Mouse (Mus musculus) left cerebral cortex, adult 2 months (tissue): ENCODE data around the gene Clpsl2. TPM values are rescaled to one million over a fixed set of nuclear protein-coding genes. Genes with fewer than 3 reads are reported as not detected.

Source experiments
- DNase-seq, 2 experiments: peaks; one replicate each; pipeline ENCODE4 v3.0.0; 2021 to 2022; ENCODE audit warnings: low spot score in 2 of 2, mixed read lengths in 1 of 2; ENCODE audit errors: extremely low spot score in 1 of 2
- H3K27ac ChIP-seq: fragments of 200-600 bp; 2 replicates; pipeline ENCODE4 v1.8.1; 2022
- H3K4me3 ChIP-seq: fragments of 200-600 bp; 2 replicates; pipeline ENCODE4 v1.8.1; 2022
- CTCF ChIP-seq: fragments of 200-600 bp; IDR thresholded peaks from 2 replicates; pipeline ENCODE4 v1.8.1; 2022; ENCODE audit warnings: antibody characterized with exemption, mild to moderate bottlenecking, moderate library complexity
- intact Hi-C: fragments of 180-260 bp; cut with DNase I; formaldehyde crosslinking; loops from one replicate; pipeline ENCODE4 v1.15.1; 2025
- microRNA-seq, 2 experiments: library from miRNA; unstranded; fragments of <30 nt; microRNA quantifications; one replicate each; pipeline ENCODE4 v1.2.0; 2021
- total RNA-seq, 2 experiments: library from RNA; stranded (reverse); gene quantifications; 2 replicates each; pipeline ENCODE4 v1.2.3; 2021

Gene Clpsl2
- total RNA-seq, 2 experiments from 2014 or later = not detected

GRCm38 (mm10) chr17:28601557-28602250 is 52.5 kb downstream of the Clpsl2 start:
- intact Hi-C loops = no loop called here
- no peak for TF ChIP-seq CTCF
- Histone ChIP-seq H3K4me3 (no peak overlapping the region), H3K27ac (no peak overlapping the region)
- no peak for DNase-seq

Small RNA genes within 50 kb of the gene (microRNA-seq; reads per million reads assigned to microRNA genes)
- gene Gm25195 (0 reads per million in 2 experiments), gene Mir6969 (0 reads per million in 2 experiments)

Other genes with a start within 250 kb of the Clpsl2 start
- gene Fance, start 235.9 kb upstream of the Clpsl2 start, total RNA-seq = 10 to 100 TPM; 21.5 to 26.1 TPM
- gene Rpl10a, start 220.9 kb upstream of the Clpsl2 start, total RNA-seq = 100 to 1,000 TPM; 302 to 309 TPM
- gene Tead3, start 198.6 kb upstream of the Clpsl2 start, total RNA-seq = 1 to 10 TPM; 2.9 to 3.0 TPM
- not detected for gene Tulp1, start 184.2 kb upstream of the Clpsl2 start, total RNA-seq
- 10 to 100 TPM; 51.5 to 54.4 TPM for gene Fkbp5, start 31.9 kb upstream of the Clpsl2 start, total RNA-seq
- not detected for gene Armc12, start 18.6 kb upstream of the Clpsl2 start, total RNA-seq
- gene Clps, start 11.4 kb downstream of the Clpsl2 start, total RNA-seq = not detected
- gene Lhfpl5, start 26.2 kb downstream of the Clpsl2 start, total RNA-seq = 1 to 10 TPM; 3.3 to 4.7 TPM
- 100 to 1,000 TPM; 106 to 108 TPM for gene Srpk1, start 73.3 kb downstream of the Clpsl2 start, total RNA-seq
- 1 to 10 TPM; 7.4 to 7.7 TPM for gene Slc26a8, start 140.8 kb downstream of the Clpsl2 start, total RNA-seq
- 10 to 100 TPM; 86.2 to 88.2 TPM for gene Mapk14, start 141.9 kb downstream of the Clpsl2 start, total RNA-seq
- gene AC170998.1, start 176.7 kb downstream of the Clpsl2 start, total RNA-seq = 1 to 10 TPM; 1.6 to 3.3 TPM
- 1 to 10 TPM; 1.6 to 1.7 TPM for gene Mapk13, start 219.9 kb downstream of the Clpsl2 start, total RNA-seq